Mouse (Mus musculus): ENCODE data around the gene Immp2l. TPM values are rescaled to one million over a fixed set of nuclear protein-coding genes. Genes with fewer than 3 reads are reported as not detected.

Immp2l gene
- total RNA-seq, 2 experiments from 2014 or later: 3.7 to 6.4 TPM

- DNase-seq (ENCODE audit: low spot score in 2 of 2): no peak
Observed at GRCm38 (mm10) chr12:41047085-41047766, 23.3 kb downstream of the Immp2l start.

- DNase-seq (ENCODE audit: low spot score in 2 of 2): no peak
Observed at GRCm38 (mm10) chr12:41050945-41051344, 27.1 kb downstream of the Immp2l start.

GRCm38 (mm10) chr12:41052897-41053296, 29.0 kb downstream of the Immp2l start:
- no peak for DNase-seq (ENCODE audit: low spot score in 2 of 2)

- DNase-seq (ENCODE audit: low spot score in 2 of 2): peak in 1 of 2 experiments; percentile 2
Observed at GRCm38 (mm10) chr12:41054006-41054791, 30.3 kb downstream of the Immp2l start.

GRCm38 (mm10) chr12:41055941-41056340, 32.1 kb downstream of the Immp2l start:
- DNase-seq (ENCODE audit: low spot score in 2 of 2): no peak

GRCm38 (mm10) chr12:41063281-41063680, 39.4 kb downstream of the Immp2l start:
- DNase-seq (ENCODE audit: low spot score in 2 of 2): no peak

GRCm38 (mm10) chr12:41081843-41082242, 58.0 kb downstream of the Immp2l start:
- no peak for DNase-seq (ENCODE audit: low spot score in 2 of 2)

- no peak for DNase-seq (ENCODE audit: low spot score in 2 of 2)
Observed at GRCm38 (mm10) chr12:41084370-41085089, 60.6 kb downstream of the Immp2l start.

- no peak for DNase-seq (ENCODE audit: low spot score in 2 of 2)
Observed at GRCm38 (mm10) chr12:41089931-41090366, 66.1 kb downstream of the Immp2l start.

GRCm38 (mm10) chr12:41090771-41091170, 66.9 kb downstream of the Immp2l start:
- no peak for DNase-seq (ENCODE audit: low spot score in 2 of 2)

GRCm38 (mm10) chr12:41091316-41091715, 67.4 kb downstream of the Immp2l start:
- DNase-seq (ENCODE audit: low spot score in 2 of 2): no peak

GRCm38 (mm10) chr12:41096045-41096444, 72.2 kb downstream of the Immp2l start:
- DNase-seq (ENCODE audit: low spot score in 2 of 2): no peak

- DNase-seq (ENCODE audit: low spot score in 2 of 2): no peak
Observed at GRCm38 (mm10) chr12:41097406-41097805, 73.5 kb downstream of the Immp2l start.

- DNase-seq (ENCODE audit: low spot score in 2 of 2): no peak
Observed at GRCm38 (mm10) chr12:41109011-41109410, 85.1 kb downstream of the Immp2l start.

GRCm38 (mm10) chr12:41111456-41111855, 87.6 kb downstream of the Immp2l start:
- DNase-seq (ENCODE audit: low spot score in 2 of 2): peak in 1 of 2 experiments; percentile 36

- DNase-seq (ENCODE audit: low spot score in 2 of 2): no peak
Observed at GRCm38 (mm10) chr12:41112137-41112536, 88.2 kb downstream of the Immp2l start.

GRCm38 (mm10) chr12:41118358-41118757, 94.5 kb downstream of the Immp2l start:
- no peak for DNase-seq (ENCODE audit: low spot score in 2 of 2)

- DNase-seq (ENCODE audit: low spot score in 2 of 2): no peak
Observed at GRCm38 (mm10) chr12:41119657-41120056, 95.8 kb downstream of the Immp2l start.

GRCm38 (mm10) chr12:41123207-41123606, 99.3 kb downstream of the Immp2l start:
- no peak for DNase-seq (ENCODE audit: low spot score in 2 of 2)

- DNase-seq (ENCODE audit: low spot score in 2 of 2): no peak
Observed at GRCm38 (mm10) chr12:41134885-41135284, 111.0 kb downstream of the Immp2l start.

- no peak for DNase-seq (ENCODE audit: low spot score in 2 of 2)
Observed at GRCm38 (mm10) chr12:41159543-41159942, 135.7 kb downstream of the Immp2l start.

GRCm38 (mm10) chr12:41167802-41168201, 143.9 kb downstream of the Immp2l start:
- no peak for DNase-seq (ENCODE audit: low spot score in 2 of 2)

All from layer of hippocampus, postnatal 14 days (tissue).